Mouse (Mus musculus) bone marrow macrophage, adult 2 months (primary cell): ENCODE results near the gene Ppp4r1. TPM values are rescaled to one million over a fixed set of nuclear protein-coding genes. Genes with fewer than 3 reads are reported as not detected.

ENCODE experiments used
- H3K27ac ChIP-seq: 2 replicates; pipeline ENCODE4 v1.5.1; 2012; ENCODE audit warnings: low read depth, low read length; ENCODE audit not compliant: insufficient read depth
- H3K4me1 ChIP-seq: 2 replicates; pipeline ENCODE4 v1.6.1; 2012; ENCODE audit warnings: low read length; ENCODE audit not compliant: control insufficient read depth, insufficient read depth
- H3K4me3 ChIP-seq: 2 replicates; pipeline ENCODE4 v1.5.1; 2012; ENCODE audit warnings: mild to moderate bottlenecking, low read length, moderate library complexity; ENCODE audit not compliant: insufficient read depth
- CTCF ChIP-seq: IDR thresholded peaks from 2 replicates; pipeline ENCODE4 v1.5.1; 2012; ENCODE audit warnings: low read depth, mild to moderate bottlenecking, low read length, moderate library complexity
- POLR2A ChIP-seq: IDR thresholded peaks from 2 replicates; pipeline ENCODE4 v1.6.1; 2012; ENCODE audit warnings: mild to moderate bottlenecking, low read depth, low read length, borderline replicate concordance
- polyA plus RNA-seq: library from polyadenylated mRNA; stranded (reverse); fragments of >200 nt; gene quantifications from 2 replicates; pipeline ENCODE4 v1.2.4, GENCODE M21; 2012; ENCODE audit not compliant: missing spikeins, insufficient read depth, insufficient read length

The Ppp4r1 gene
- polyA plus RNA-seq, 1 experiment: 58.9 TPM

DNA sequence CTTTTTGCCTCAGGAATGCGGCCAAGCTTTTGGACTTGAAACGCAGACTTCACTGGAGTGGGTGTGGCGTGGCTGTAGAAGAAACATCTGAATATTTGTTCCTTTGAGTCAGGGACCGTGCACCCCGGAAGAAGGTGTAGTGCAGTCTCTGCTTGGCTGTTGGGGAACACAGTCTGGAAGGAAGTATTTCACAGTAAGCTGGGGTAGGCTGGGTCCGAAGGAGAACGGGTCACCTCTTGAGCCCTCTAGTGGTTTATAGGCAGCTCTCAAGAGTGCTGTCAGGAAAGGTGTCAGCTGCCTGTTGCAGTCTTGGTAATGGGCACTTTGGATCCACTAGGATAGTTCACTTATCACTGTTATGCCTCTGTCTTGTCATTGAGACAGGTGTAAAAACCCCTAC is 3.9 kb downstream of the Ppp4r1 start:
- no peak overlapping the region for H3K27ac ChIP-seq
- no peak overlapping the region for H3K4me3 ChIP-seq
- H3K4me1 ChIP-seq: peaks cover 8% of the 10 kb centered on the region
- no peak for TF ChIP-seq POLR2A

DNA sequence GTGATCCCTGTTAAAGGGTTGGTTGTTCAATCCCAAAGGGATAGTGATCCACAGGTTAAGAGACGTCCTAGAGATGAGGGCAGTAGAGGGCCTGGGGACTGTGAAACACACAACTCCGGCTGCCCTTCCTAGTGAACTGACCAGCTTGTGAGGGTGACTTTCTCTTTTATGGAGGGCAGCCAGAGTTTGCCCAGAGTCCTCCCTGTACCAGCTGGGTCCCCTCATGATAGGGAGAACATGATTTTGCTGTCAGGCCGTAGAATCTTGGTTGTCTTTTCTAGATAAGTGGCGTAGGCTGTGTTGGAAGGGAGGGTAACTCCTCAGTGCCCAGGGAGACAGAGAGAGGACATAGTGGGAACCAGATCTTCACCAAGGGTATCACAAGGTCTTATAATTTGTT is 4.9 kb downstream of the Ppp4r1 start:
- Histone ChIP-seq H3K4me1 (peaks cover 7% of the 10 kb centered on the region), H3K27ac (no peak overlapping the region), H3K4me3 (no peak overlapping the region)
- TF ChIP-seq POLR2A (no peak), CTCF (no peak)

DNA sequence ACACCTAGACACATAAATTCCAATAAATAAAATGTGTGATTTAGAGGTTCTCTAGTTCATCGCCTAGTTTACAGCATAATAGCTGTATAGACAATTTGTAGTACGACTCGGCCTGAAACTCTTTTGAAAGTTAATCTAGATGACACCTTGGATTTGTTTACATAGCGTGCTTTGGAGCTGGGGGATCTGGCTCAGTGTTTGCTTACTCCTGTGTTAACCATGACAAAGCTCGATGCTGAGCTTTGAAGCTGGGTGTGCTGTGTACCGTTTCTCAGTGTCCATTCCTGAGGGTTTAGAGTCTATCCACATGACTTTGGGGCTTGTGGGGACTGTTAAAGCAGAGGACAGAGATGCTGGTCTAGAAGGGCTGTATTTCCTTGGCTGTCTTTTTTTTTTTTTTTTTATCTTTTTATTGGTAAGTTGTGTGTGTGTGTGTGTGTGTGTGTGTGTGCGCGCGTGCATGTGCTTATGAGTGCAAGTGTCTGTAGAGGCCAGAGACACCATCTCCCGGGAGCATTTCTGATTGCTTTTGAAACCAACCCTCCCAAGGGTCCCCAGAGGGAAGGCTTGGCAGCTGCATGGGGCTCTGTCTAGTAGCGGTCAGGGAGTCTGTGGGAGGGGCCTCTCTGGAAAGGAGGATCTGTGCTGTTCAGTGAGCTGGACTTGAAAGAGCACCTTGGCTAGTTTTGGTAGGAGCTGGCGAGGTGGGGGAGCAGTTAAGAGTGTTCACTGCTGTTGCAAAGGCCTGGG is 6.3 kb downstream of the Ppp4r1 start:
- Histone ChIP-seq H3K27ac (no peak overlapping the region), H3K4me3 (no peak overlapping the region), H3K4me1 (peaks cover 7% of the 10 kb centered on the region)
- TF ChIP-seq CTCF (no peak), POLR2A (no peak)

DNA sequence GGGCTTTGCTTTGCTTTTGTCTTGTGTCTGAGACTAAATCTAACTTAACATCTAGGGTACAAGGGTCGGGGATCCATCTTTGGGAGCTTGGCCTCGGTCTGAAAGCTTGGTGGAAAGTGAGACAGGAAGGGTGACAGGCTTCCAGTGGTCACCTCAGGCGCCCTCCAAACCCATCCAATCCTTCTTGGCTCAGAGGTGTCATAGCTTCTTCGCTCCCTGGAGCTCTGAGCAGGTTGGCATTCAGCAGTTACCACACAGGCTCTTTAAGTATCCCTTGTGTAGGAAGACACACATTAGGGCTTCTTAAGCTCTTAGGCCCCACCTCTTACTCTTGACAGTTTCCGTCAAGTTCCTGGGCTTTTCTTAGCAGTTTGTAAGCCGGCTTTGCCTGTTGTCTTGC is 7.2 kb downstream of the Ppp4r1 start:
- Histone ChIP-seq H3K4me1 (peaks cover 7% of the 10 kb centered on the region), H3K27ac (no peak overlapping the region), H3K4me3 (no peak overlapping the region)
- TF ChIP-seq CTCF: no peak
- no peak for TF ChIP-seq POLR2A

DNA sequence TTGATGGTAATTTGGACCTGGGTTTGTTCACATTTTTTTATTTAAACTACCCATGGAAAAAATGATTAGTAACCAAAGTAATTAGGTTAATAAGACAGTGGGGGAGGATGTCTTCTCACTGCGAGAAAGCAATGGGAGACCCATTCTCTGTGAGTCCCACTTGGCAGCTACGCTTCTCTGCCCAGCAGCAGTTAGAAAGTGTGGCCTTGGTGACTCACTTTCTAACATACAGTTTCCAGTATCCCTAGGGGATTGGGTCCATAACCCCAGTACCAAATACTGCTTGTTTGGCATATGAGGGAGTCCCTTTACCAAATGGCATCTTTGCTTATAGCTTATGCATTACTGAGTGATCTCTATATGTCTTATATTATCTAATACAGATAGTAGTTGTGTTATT is 8.8 kb downstream of the Ppp4r1 start:
- Histone ChIP-seq H3K27ac (no peak overlapping the region), H3K4me3 (no peak overlapping the region), H3K4me1 (peaks cover 2% of the 10 kb centered on the region; the same call in 1 of the 2 replicates)
- TF ChIP-seq POLR2A (no peak), CTCF (no peak)

DNA sequence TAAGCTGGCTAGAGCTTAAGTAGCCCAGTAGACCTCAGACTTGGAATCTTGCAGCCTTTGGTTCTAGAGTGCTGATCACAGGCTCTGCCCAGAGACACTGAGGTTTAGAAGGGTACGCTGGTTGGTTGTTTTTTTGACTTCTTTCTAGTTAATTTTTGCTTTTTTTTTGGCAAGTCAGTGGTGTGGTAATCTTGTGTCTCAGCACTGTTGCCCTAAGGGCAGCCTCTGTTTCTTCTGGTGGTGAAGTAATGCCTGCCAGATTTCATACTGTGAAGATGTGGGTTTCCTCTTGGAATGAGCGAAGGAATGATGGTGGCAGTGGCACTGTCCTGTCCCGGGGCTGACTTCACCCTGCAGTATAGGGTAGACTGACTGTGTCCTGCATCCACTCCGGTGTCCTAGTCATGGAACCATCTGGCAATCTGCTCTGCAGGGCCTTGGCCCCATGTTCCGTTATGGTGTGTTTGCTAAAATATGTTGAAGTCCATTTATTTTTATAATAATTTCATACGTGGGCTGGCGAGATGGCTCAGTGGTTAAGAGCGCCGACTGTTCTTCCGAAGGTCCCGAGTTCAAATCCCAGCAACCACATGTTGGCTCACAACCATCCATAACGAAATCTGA is 11.0 kb downstream of the Ppp4r1 start:
- Histone ChIP-seq H3K4me1 (peaks cover 6% of the 10 kb centered on the region), H3K4me3 (no peak overlapping the region)

DNA sequence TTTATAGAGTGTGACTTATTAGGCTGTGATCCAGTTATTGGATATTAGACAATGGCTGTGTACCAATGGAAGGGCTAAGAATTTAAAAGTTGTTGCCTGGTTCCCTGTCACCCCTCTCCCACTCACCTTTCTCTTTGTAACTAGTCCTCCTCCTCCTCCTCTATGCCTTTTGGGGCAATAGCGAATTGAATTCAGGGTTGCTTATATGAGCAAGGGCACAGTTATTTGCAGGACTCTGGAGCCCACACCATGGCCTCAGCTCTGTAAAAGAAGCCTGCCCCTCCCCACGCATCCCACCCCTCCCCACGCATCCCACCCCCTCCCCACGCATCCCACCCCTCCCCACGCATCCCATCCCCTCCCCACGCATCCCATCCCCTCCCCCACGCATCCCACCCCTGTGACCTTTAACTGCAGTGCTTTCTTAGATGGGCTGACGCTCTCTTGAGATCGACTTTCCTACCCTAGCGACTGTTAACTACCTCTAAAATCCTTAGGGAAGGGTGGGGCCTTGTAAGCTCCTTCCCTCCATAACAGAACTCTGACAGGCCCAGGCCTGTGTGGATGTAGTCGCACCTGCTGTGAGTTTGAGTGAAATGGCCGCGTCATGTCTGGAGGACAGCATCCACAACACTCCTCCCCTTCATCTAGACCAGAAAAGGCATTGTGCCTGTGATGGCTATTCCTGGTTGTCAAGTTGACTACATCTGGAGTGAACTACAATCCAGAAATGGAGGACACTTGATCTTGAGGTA is 11.9 kb downstream of the Ppp4r1 start:
- H3K27ac ChIP-seq: no peak overlapping the region
- H3K4me1 ChIP-seq: peaks cover 9% of the 10 kb centered on the region
- TF ChIP-seq POLR2A (no peak), CTCF (no peak)
- no peak overlapping the region for H3K4me3 ChIP-seq

More for the DNA sequence above, 11.0 kb downstream of the Ppp4r1 start:
- TF ChIP-seq POLR2A: no peak
- TF ChIP-seq CTCF: no peak
- no peak overlapping the region for H3K27ac ChIP-seq

DNA sequence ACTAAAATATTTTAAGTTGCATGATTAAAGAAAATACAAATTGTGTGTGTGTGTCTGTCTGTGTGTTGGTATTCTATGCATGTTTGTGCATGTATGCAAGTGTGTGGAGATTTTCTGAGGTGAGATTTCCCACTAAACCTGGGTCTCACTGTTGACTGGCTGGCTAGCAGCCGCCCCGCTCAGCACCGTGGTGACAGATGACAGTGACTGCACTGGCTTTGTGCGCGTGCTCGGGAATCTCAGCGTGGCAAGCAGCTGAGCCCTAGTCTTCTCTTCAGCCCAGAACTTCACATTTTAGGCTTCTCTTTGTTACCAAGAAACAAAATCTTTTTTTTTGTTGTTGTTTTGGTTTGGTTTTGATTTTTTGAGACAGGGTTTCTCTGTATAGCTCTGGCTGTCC is 13.7 kb downstream of the Ppp4r1 start:
- peaks cover 18% of the 10 kb centered on the region for H3K4me1 ChIP-seq
- TF ChIP-seq CTCF (no peak), POLR2A (no peak)

DNA sequence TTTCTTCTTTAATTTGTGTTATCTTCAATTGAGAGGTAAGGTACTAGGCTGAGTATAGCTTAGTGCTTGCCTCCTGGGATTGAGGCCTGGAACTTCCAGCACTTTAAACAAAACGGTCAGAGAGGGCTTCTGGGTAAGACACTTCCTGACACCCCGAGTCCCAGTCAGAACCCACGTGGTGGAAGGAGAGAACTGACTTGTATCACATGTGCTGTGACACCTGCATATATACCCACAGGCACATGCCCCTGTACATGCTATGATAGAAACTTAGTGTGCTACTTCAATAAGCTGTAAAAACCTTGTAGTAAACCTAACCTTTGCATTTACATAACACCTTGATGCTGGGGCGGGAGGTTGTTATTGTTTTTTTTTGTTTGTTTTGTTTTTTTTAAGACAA is 16.1 kb downstream of the Ppp4r1 start:
- no peak for TF ChIP-seq POLR2A
- TF ChIP-seq CTCF: no peak
- Histone ChIP-seq H3K4me1 (peaks cover 29% of the 10 kb centered on the region), H3K27ac (no peak overlapping the region), H3K4me3 (no peak overlapping the region)

More for the DNA sequence above, 13.7 kb downstream of the Ppp4r1 start:
- H3K27ac ChIP-seq: no peak overlapping the region
- no peak overlapping the region for H3K4me3 ChIP-seq

DNA sequence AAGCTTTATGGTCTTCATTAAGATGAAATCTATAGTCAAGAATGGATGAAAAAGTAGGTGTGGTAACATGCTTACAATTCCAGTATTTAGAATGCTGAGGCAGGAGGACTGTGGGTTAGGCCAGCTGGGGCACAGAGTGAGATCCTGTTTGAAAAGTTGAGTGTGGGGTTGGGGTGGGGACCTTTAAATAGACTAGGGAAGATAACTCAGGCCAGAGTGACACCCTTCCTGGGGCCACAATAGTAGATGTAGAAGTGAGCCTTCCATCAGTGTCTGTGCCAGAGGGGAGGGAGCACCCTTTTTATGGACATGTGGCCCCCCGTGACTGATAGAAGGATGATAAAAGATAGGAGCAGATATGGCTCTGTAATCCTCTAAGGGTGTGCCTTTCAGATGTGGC is 17.0 kb downstream of the Ppp4r1 start:
- Histone ChIP-seq H3K4me3 (no peak overlapping the region), H3K27ac (no peak overlapping the region), H3K4me1 (peaks cover 29% of the 10 kb centered on the region)
- TF ChIP-seq CTCF: no peak
- TF ChIP-seq POLR2A: no peak
